Mouse (Mus musculus) embryonic facial prominence, embryonic 12.5 days (tissue): ENCODE data around the gene Usp16. TPM values are rescaled to one million over a fixed set of nuclear protein-coding genes. Genes with fewer than 3 reads are reported as not detected.

ENCODE experiments used
- ATAC-seq: fragments of 200-750 bp; cut with Nextera tagmentation; 2 replicates; pipeline ENCODE4 v1.8.0; 2017; ENCODE audit not compliant: insufficient number of reproducible peaks, insufficient read depth, low FRiP score, low TSS enrichment
- H3K27ac ChIP-seq: fragments of 300-500 bp; sonication (generic); 2 replicates; pipeline ENCODE4 v1.5.1; 2016; ENCODE audit warnings: mild to moderate bottlenecking
- H3K27me3 ChIP-seq: fragments of 300-500 bp; sonication (generic); 2 replicates; pipeline ENCODE4 v1.6.1; 2016; ENCODE audit warnings: mild to moderate bottlenecking, moderate library complexity
- H3K36me3 ChIP-seq: fragments of 300-500 bp; sonication (generic); 2 replicates; pipeline ENCODE4 v1.6.1; 2016; ENCODE audit warnings: mild to moderate bottlenecking
- H3K4me1 ChIP-seq: fragments of 300-500 bp; sonication (generic); 2 replicates; pipeline ENCODE4 v1.6.1; 2016
- H3K4me2 ChIP-seq: fragments of 300-500 bp; sonication (generic); replicated peaks from 2 replicates; pipeline ENCODE4 v1.6.1; 2016; ENCODE audit warnings: mild to moderate bottlenecking, moderate library complexity
- H3K4me3 ChIP-seq: fragments of 300-500 bp; sonication (generic); 2 replicates; pipeline ENCODE4 v1.5.1; 2016; ENCODE audit warnings: mild to moderate bottlenecking
- H3K9ac ChIP-seq: fragments of 300-500 bp; sonication (generic); 2 replicates; pipeline ENCODE4 v1.6.1; 2016; ENCODE audit warnings: mild to moderate bottlenecking, moderate library complexity
- H3K9me3 ChIP-seq: fragments of 300-500 bp; sonication (generic); 2 replicates; pipeline ENCODE4 v1.6.1; 2016; ENCODE audit warnings: mild to moderate bottlenecking, moderate library complexity
- WGBS: fragments of 180-500 bp; shearing (Covaris S2); methylation state at CpG from one replicate; pipeline ENCODE4 v1.1.7; 2016; 5-methylcytosine and 5-hydroxymethylcytosine counted together
- polyA plus RNA-seq: library from polyadenylated mRNA; unstranded; fragments of >200 nt; fragmentation: Nextera tagmentation; extraction: Ambion mirVana; gene quantifications from 2 replicates; pipeline ENCODE4 v1.2.1, GENCODE M21; 2016

The Usp16 gene
- polyA plus RNA-seq, result 40.1 and 44.9 TPM in 2 replicates

DNA sequence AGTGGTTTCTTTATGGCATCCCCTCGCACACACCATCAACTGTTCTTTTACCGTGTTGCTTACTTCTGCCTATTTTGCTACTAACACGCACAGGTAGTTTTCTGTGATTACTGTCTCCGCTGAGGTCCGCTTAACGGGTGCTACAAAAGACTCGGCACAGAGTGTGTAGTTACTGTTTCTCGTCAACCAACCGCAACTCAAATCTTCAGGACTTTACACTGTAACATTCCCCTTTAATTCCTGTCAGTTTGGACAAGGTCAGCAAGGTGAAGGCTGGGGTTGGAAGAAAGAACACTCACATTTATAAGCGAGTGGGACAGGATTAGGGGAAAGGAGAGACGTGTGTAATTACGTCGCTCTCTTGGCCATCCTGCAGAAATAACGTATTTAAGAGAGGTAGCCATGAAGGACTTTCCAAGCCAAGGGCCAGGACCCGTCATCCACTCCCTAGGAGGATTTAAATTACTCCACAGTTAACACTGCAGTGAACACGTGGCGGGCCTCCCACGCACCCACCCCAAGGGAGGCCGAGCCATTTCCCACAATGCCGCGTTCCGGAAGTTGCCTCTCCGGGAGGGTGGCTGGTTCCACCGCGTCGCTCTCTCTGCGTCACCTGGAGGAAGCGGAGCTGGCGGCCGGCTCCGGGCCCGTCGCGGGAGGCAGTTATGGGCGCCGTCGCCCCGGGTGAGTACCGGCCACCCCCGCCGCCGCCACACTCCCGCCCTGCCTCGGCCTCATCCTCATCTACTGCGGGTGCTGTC, at the start of gene Usp16:
TSS of gene Usp16 (plus strand) at position 285 of the 761 bp plus-strand sequence.
- H3K27ac ChIP-seq, result peak within 1 kb of the TSS; percentile 73
- ATAC-seq, result peak; percentile 94
- H3K4me3 ChIP-seq, result peak within 1 kb of the TSS; percentile 96
- no peaks in the 10 kb centered on the region for H3K36me3 ChIP-seq
- H3K4me2 ChIP-seq, result peak within 1 kb of the TSS; percentile 87
- 8% methylated on average over 45 of the region's 45 CpGs for WGBS
- H3K4me1 ChIP-seq, result peaks cover 10% of the 10 kb centered on the region
- H3K9ac ChIP-seq, result peak within 1 kb of the TSS; percentile 91
- H3K27me3 ChIP-seq, result no peaks in the 10 kb centered on the region
- no peaks in the 10 kb centered on the region for H3K9me3 ChIP-seq

DNA sequence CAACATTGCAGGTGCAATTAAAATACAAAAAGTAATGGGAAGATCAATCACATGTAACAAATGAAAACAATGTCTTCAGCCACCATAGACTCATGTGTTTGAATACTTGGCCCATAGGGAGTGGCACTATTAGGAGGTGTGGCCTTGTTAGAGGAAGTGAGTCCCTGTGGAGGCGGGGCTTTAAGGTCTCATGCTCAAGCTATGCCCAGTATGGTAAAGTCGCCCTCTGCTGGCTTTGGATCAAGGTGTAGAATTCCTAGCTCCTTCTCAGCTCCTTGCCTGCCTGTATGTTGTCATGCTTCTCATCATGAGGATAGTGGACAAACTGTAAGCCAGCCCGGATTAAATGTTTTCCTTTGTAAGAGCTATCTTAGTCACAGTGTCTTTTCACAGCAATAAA, 49.5 kb upstream of the Usp16 start:
- Histone ChIP-seq H3K4me1 (no peaks in the 10 kb centered on the region), H3K4me2 (no peak overlapping the region), H3K27ac (no peak overlapping the region), H3K9ac (no peak overlapping the region), H3K4me3 (no peak overlapping the region), H3K36me3 (peaks cover 56% of the 10 kb centered on the region), H3K9me3 (no peaks in the 10 kb centered on the region), H3K27me3 (no peaks in the 10 kb centered on the region)
- no peak for ATAC-seq
- WGBS, result 82% methylated on average over 3 of the region's 3 CpGs

DNA sequence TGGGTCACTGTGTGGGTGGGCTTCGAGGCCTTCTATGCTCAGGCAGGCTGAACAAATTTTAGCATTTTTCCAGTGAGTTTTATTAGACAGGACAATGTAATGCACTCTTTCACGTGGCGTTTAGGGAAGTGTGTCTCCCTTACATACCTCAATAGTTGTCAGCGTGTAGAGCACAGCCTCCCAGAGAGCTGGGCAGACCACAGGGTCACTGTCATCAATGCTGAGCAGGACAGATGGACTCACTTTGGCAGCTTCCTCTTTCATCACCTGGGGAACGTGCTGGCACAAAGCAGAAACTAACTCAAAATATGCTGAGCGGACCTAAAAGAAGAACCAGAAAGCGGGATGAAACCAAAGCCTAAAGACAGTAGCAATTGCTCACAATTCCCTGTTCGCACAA, 33.8 kb upstream of the Usp16 start:
- no peak overlapping the region for H3K27ac ChIP-seq
- ATAC-seq, result no peak
- H3K9ac ChIP-seq, result no peak overlapping the region
- WGBS, result 95% methylated on average over 8 of the region's 8 CpGs
- no peaks in the 10 kb centered on the region for H3K4me1 ChIP-seq
- H3K4me3 ChIP-seq, result no peak overlapping the region
- H3K4me2 ChIP-seq, result no peak overlapping the region
- H3K9me3 ChIP-seq, result peaks cover 11% of the 10 kb centered on the region; the same call in 1 of the 2 replicates
- no peaks in the 10 kb centered on the region for H3K27me3 ChIP-seq
- peaks cover 91% of the 10 kb centered on the region for H3K36me3 ChIP-seq

DNA sequence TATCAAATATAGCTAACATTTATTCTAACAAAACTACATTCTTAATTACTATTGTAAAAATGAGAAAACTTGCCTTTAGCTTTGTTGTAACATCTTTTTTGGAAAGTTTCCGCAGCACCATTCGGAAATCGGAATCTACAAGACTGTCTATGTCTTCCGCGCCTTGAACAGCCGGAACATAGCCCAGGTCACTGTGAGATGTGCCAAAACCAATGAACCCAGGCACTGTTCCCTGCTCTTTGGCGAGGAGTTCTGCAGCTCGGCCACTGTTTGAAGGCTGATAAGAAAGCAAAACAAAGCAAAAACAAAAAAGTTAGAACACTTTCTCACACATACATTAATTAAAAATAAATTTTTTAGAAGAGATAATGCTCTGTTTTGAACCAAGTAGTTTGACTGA, 27.0 kb upstream of the Usp16 start:
- Histone ChIP-seq H3K9me3 (no peaks in the 10 kb centered on the region), H3K9ac (no peak overlapping the region), H3K4me1 (peaks cover 6% of the 10 kb centered on the region; the same call in 1 of the 2 replicates), H3K4me2 (no peak overlapping the region), H3K27me3 (no peaks in the 10 kb centered on the region), H3K27ac (no peak overlapping the region), H3K36me3 (peaks cover 40% of the 10 kb centered on the region), H3K4me3 (no peak overlapping the region)
- WGBS, result 96% methylated on average over 8 of the region's 8 CpGs
- ATAC-seq, result no peak

DNA sequence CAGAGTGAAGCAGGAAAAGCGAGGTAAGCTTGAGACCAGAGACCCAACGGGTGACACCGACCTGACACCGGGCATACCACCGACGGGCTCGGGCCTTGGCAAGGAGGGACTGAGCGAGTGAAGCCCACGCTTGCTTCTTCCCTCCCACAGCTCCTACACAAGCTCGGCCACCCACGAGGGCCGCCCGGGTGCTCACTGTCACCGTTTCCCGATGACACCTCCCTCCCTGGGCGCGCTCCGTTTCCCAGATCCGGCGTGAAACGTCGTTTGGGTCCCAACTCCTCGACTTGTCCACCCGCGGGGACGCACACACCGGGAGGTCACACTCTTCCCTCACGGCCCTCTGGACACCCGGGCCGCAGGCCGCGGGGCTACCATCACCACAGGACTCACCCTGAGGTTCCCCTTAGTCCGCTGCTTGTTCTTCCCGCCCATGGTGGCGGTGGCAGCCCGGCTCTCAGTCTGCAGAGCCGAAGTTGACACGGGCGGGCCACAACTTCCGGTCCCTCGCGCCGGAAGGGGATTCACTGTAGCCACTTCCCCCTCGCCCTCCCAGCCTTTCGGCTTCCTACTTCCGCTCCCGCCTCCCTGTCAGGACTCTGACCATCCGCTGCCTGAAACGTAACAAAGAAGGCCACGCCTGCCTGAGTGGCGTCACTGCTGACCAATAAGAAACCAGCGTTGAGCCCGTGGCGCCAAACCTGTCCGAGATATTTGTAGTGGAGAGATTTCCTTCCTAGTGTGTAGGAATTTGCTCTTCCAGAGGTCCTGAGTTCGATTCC, 22.3 kb upstream of the Usp16 start, which contains the start of gene Ltn1:
TSS of gene Ltn1 (minus strand) at position 580 of the 782 bp plus-strand sequence.
- no peaks in the 10 kb centered on the region for H3K9me3 ChIP-seq
- under 1% methylated on average over 56 of the region's 56 CpGs for WGBS
- no peaks in the 10 kb centered on the region; the same call in 1 of the 2 replicates for H3K36me3 ChIP-seq
- peak within 1 kb of the TSS; percentile 50; the same call in 1 of the 2 replicates for H3K27ac ChIP-seq
- peak within 1 kb of the TSS; percentile 92 for H3K4me3 ChIP-seq
- no peaks in the 10 kb centered on the region for H3K27me3 ChIP-seq
- H3K9ac ChIP-seq, result peak within 1 kb of the TSS; percentile 77
- peaks cover 6% of the 10 kb centered on the region; the same call in 1 of the 2 replicates for H3K4me1 ChIP-seq
- peak; percentile 98 for ATAC-seq
- peak within 1 kb of the TSS; percentile 88 for H3K4me2 ChIP-seq

DNA sequence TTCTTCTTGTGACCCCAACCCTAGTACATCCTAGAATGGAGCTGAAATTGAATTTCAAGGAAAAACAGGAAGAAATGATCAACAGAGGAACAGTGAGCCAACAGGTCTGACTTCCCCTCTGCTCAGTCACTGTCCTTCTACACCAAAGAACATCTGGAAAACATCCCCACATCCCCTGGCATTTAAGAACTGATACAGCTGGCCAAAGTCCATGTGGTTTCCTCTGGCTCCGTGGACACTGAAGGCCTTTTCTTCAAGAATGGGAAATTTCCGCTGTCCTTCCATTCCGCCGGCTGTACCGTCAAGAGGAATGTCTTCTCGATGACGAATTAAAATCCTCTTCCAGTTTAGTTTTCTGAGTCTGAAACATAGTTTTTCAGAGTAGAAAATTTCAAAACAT, 20.2 kb upstream of the Usp16 start:
- WGBS, result 91% methylated on average over 7 of the region's 7 CpGs
- ATAC-seq, result no peak

DNA sequence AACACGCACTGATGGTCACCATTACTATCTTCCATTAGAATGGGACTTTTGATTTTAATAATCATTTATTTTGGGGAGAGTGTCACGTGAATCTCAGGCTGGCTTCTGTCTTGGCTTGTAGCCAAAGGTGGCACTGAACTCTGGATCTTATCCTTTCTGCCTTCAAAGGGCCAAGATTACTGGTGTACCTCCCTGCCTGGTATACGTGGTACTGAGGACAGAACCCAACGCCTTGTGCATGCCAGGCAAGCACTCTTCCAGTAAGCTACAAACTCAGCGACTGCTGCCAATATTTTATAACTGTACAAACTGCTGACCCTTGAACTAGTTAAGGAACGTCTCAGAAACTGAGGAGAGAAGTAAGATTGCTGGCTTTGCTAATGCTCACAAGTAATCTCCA, 19.6 kb upstream of the Usp16 start:
- no peaks in the 10 kb centered on the region for H3K27me3 ChIP-seq
- H3K9ac ChIP-seq, result no peak overlapping the region
- peaks cover 6% of the 10 kb centered on the region; the same call in 1 of the 2 replicates for H3K4me1 ChIP-seq
- ATAC-seq, result no peak
- H3K4me3 ChIP-seq, result no peak overlapping the region
- no peaks in the 10 kb centered on the region for H3K9me3 ChIP-seq
- WGBS, result 87% methylated on average over 6 of the region's 6 CpGs
- no peak overlapping the region for H3K27ac ChIP-seq
- no peaks in the 10 kb centered on the region; the same call in 1 of the 2 replicates for H3K36me3 ChIP-seq
- H3K4me2 ChIP-seq, result no peak overlapping the region

More for the DNA sequence above, 20.2 kb upstream of the Usp16 start:
- H3K9me3 ChIP-seq, result no peaks in the 10 kb centered on the region
- no peak overlapping the region for H3K4me3 ChIP-seq
- H3K9ac ChIP-seq, result no peak overlapping the region
- H3K27me3 ChIP-seq, result no peaks in the 10 kb centered on the region
- H3K4me1 ChIP-seq, result peaks cover 6% of the 10 kb centered on the region; the same call in 1 of the 2 replicates
- no peak overlapping the region for H3K4me2 ChIP-seq
- H3K27ac ChIP-seq, result no peak overlapping the region
- H3K36me3 ChIP-seq, result no peaks in the 10 kb centered on the region; the same call in 1 of the 2 replicates

DNA sequence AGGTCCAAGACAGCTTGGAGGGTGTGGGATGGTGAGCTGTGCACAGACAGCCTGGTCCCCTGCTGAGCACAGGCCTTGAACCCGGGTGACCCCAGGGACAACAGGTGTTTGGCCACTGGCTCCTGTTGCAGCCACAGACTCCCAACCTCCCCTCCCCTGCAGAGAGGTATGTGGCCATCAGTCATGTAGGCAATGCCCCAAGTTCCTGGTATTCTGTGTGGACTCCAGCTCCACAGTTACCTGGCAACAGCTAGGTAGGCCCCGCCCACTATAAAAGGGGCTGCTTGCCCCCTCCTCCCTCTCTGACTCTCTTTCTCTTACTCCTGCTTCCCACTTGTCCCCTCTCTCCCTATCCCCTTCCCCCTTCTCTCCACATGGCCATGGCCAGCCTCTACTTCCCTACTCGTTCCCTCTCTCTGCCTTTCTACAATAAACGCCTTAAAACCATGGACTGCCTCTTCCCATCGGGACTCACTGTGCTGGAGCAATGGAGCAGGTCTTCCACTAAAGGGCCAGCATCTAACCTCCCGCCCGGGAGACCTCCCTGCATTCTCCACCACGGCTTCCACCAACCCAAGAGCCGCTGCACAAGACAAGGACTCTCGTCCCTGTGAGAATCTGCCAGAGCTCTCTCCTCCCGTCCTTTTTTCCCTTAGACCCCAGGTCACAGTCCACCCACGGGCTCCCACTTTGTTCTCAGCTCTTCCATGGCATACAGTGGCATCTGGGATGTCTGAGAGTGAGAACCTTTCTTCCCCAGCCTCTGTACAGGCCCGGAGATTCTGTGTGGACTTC, 18.9 kb upstream of the Usp16 start:
- no peak overlapping the region for H3K4me3 ChIP-seq
- no peak overlapping the region for H3K4me2 ChIP-seq
- H3K9ac ChIP-seq, result no peak overlapping the region
- no peaks in the 10 kb centered on the region for H3K27me3 ChIP-seq
- no peaks in the 10 kb centered on the region; the same call in 1 of the 2 replicates for H3K36me3 ChIP-seq
- WGBS, result 82% methylated on average over 13 of the region's 13 CpGs
- no peak overlapping the region for H3K27ac ChIP-seq
- no peaks in the 10 kb centered on the region for H3K9me3 ChIP-seq
- H3K4me1 ChIP-seq, result peaks cover 6% of the 10 kb centered on the region; the same call in 1 of the 2 replicates
- ATAC-seq, result no peak

DNA sequence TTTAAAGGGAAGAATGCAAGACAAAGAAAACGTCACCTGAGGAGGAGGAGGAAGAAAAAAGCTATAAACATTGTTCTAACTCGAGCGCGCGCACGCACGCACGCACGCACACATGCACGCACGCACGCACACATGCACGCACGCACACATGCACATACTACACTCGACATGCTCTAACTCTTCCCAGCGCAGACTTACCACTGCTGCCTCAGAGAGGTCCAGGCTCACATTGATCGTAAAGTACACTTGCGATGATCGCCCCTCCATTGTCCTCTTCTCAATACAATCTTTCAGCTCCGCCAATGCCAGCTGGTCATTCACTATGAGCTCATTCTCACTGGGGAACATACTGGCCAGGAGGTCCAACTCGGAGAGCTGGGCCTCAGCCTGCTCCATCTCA, 17.4 kb upstream of the Usp16 start:
- Histone ChIP-seq H3K27ac (no peak overlapping the region), H3K4me1 (peaks cover 6% of the 10 kb centered on the region; the same call in 1 of the 2 replicates), H3K4me2 (no peak overlapping the region), H3K27me3 (no peaks in the 10 kb centered on the region), H3K9ac (no peak overlapping the region), H3K4me3 (no peak overlapping the region), H3K9me3 (no peaks in the 10 kb centered on the region), H3K36me3 (no peaks in the 10 kb centered on the region; the same call in 1 of the 2 replicates)
- 95% methylated on average over 21 of the region's 21 CpGs for WGBS
- ATAC-seq, result no peak

DNA sequence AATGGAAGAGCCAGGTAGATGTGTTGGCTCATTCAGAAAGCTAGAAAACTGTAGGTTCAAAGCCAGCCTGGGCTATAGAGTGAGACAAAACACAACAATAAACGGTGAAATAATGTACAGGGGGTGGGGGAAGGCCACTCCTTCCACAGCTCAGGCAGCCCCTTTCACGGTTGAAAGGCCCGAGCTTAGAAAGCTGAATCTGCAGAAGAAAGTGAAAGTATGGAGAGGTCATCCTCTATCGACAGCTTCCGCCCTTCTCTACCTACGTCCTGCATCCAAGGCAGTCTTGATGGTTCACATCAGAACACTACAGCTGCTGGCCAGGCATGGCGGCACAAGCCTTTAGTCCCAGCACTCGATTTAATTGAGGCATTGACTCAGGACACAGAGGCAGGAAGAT, 15.8 kb upstream of the Usp16 start:
- Histone ChIP-seq H3K9ac (no peak overlapping the region), H3K27me3 (no peaks in the 10 kb centered on the region), H3K4me1 (peaks cover 6% of the 10 kb centered on the region; the same call in 1 of the 2 replicates), H3K4me3 (no peak overlapping the region), H3K9me3 (no peaks in the 10 kb centered on the region), H3K27ac (no peak overlapping the region), H3K4me2 (no peak overlapping the region), H3K36me3 (no peaks in the 10 kb centered on the region; the same call in 1 of the 2 replicates)
- no peak for ATAC-seq
- WGBS, result 91% methylated on average over 8 of the region's 8 CpGs

DNA sequence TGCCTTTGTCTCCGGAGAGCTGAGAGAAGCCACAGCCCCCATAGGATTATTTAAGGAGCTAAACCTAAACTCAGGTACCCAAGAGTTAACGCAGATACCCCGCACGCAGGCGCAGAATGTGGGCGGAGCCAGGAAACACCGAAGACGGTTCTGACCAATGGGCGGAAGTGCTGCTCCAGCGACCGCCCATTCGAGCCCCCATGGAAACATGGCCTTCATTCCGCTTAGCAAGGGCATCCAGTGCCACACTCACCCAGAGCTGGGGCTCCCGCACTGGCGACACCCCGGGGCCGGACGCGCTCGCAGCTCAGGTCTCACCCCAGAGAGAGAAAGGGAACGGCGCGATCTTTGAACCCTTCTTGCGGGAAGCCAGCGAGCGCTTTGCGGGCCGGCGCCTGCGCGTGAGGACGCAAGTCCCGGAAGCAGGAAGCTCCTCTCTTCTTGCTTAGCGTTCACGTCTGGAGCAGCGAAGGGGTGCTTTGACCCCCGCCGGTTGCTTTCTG, 14.3 kb upstream of the Usp16 start, which contains the start of gene Rwdd2b:
TSS of gene Rwdd2b (minus strand) at position 390 of the 503 bp plus-strand sequence.
- no peaks in the 10 kb centered on the region; the same call in 1 of the 2 replicates for H3K36me3 ChIP-seq
- WGBS, result under 1% methylated on average over 38 of the region's 38 CpGs
- H3K9me3 ChIP-seq, result no peaks in the 10 kb centered on the region
- peak within 1 kb of the TSS; percentile 75 for H3K4me2 ChIP-seq
- no peaks in the 10 kb centered on the region for H3K27me3 ChIP-seq
- peak within 1 kb of the TSS; percentile 83 for H3K27ac ChIP-seq
- H3K9ac ChIP-seq, result peak within 1 kb of the TSS; percentile 80
- peaks cover 6% of the 10 kb centered on the region; the same call in 1 of the 2 replicates for H3K4me1 ChIP-seq
- H3K4me3 ChIP-seq, result peak within 1 kb of the TSS; percentile 74
- peak; percentile 94 for ATAC-seq
